Mouse (Mus musculus) monocyte, adult 59 days (primary cell): ENCODE results near the gene Trpm6. TPM values are rescaled to one million over a fixed set of nuclear protein-coding genes. Genes with fewer than 3 reads are reported as not detected.

Source experiments
- total RNA-seq, 2 experiments: library from RNA; stranded (reverse); gene quantifications; one replicate each; pipeline ENCODE4 v1.2.4; 2023

Gene Trpm6
- not detected for total RNA-seq

GRCm38 (mm10) chr19:18749598-18750339 lies at the start of gene Trpm6:
Trpm6 (plus strand) TSS chr19:18749983.

DNA sequence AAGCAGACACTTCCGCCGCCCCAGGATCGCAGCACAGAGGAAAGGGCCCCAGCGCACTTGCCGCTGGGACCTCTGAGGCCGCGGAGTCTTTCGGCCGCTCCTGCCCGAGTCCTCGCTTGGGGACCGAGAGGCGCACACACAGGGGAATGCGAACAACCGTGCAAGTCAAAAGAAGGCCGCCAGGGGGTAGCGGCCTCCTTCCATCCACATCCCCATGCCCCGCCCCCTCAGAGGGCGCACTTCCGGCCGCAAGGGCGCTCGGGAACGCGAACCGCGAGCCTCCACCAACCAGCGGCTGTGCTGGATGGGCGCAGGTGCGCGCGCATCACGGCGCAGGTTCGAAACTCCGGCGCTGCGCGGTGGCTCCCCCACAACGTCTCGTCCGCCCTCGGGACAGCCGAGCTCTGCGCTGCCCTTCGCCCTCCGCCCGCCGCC lies 36.9 kb upstream of the Trpm6 start, which contains the start of gene D030056L22Rik:
TSS of gene D030056L22Rik (plus strand) at position 328 of the 435 bp plus-strand sequence.

Other genes with a start within 250 kb of the Trpm6 start
- 100 to 1,000 TPM; 273 to 277 TPM for gene Ostf1, start 118.2 kb upstream of the Trpm6 start, total RNA-seq
- gene Nmrk1, start 118.0 kb upstream of the Trpm6 start, total RNA-seq, result 10 to 100 TPM in 1 of 2 experiments, 1 to 10 TPM in 1; 8.0 to 12.7 TPM
- gene Carnmt1, start 79.2 kb upstream of the Trpm6 start, total RNA-seq, result 10 to 100 TPM in 1 of 2 experiments, 1 to 10 TPM in 1; 6.1 to 10.1 TPM
- 1 to 10 TPM; 5.0 to 7.0 TPM for gene D030056L22Rik, start 36.8 kb upstream of the Trpm6 start, total RNA-seq